Mouse (Mus musculus): Measurements from ENCODE around the gene Acads.

DNA sequence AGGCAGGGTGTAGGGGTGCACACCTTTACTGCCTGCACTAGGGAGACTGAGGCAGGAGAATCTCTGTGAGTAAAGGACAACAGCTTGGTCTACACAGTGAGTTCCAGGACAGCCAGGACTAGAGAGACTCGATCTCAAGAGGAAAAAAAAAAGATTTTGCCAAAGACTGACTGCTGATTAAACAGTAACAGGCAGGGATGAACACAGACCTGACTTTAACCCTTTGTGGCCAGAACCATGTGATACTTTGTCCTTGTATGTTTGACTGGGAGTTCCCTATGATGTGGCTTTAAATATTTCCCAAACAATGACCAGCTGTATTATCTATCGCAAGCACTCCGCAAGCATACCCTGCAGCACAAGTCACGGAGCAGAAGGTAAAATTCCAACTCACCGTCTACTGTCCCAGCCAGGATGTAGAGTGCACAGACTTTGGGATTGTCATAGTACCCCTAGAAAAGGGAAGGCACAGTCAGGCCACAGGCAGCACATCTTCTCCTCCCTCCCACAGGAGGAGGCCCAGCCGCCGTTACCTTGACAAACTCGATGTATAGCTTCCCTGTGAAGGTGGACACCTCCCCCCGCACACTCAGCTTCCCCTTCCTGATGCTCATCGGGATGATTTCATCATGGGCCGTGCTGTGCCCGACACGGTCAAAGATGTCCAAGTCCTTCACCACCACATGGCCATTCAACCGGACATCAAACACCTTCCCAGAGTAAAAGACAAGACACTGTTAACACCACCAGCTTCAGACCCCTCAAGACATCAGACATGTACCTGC is 30.7 kb upstream of the Acads start:
- TF ChIP-seq CTCF (conservative IDR thresholded peaks at IDR 0.05; ENCODE audit: insufficient read depth, insufficient read length, low read depth, low read length), result no peak
- no peak for TF ChIP-seq POLR2A (IDR thresholded peaks at IDR 0.05; ENCODE audit: low read depth, low read length)

All from kidney, adult 2 months (tissue).